Comparison of ENCODE assay signal across 30 mouse cellular contexts in genomic region chr16:30304236-30304635, GRCm38 (mm10). TPM values are rescaled to one million over a fixed set of nuclear protein-coding genes. Genes with fewer than 3 reads are reported as not detected.
DNase-seq lines count a peak whose midpoint lies in the region; ATAC-seq lines count a peak whose summit lies in the region.
"Had no signal": no experiment of that assay in that cellular context is flagged by ENCODE, and none has a peak within 500 bp of the region (broad histone marks: within the 10 kb centered on the region; RNA-seq: fewer than 3 reads in every experiment).

No protein-coding gene starts in this region.

- no peak for ATAC-seq in forebrain, embryonic 11.5 days (replicated peaks; ENCODE audit: low FRiP score)
- no peak for ATAC-seq in liver, embryonic 11.5 days (replicated peaks; ENCODE audit: low FRiP score)
- ATAC-seq in liver, embryonic 12.5 days, result no peak
- no peak for ATAC-seq in intestine, embryonic 15.5 days
- ATAC-seq: forebrain, postnatal 0 days; hindbrain, postnatal 0 days; intestine, embryonic 16.5 days; Patski had no signal

- H3K27me3 ChIP-seq in forebrain, embryonic 10.5 days (ENCODE audit: poor library complexity, severe bottlenecking), result peaks cover 51% of the 10 kb centered on the region
- peaks cover 24% of the 10 kb centered on the region for H3K27me3 ChIP-seq in forebrain, embryonic 11.5 days (ENCODE audit: control insufficient read depth, insufficient read depth, low read length)
- peaks cover 24% of the 10 kb centered on the region for H3K27me3 ChIP-seq in liver, embryonic 11.5 days (replicated peaks; ENCODE audit: control insufficient read depth, insufficient read depth, low read length)
- H3K27me3 ChIP-seq in liver, embryonic 12.5 days (replicated peaks), result peaks cover 78% of the 10 kb centered on the region
- H3K27me3 ChIP-seq in intestine, embryonic 15.5 days (replicated peaks), result peaks cover 22% of the 10 kb centered on the region

- H3K4me3 ChIP-seq in forebrain, embryonic 10.5 days, result no peak overlapping the region
- no peak overlapping the region for H3K4me3 ChIP-seq in forebrain, embryonic 11.5 days (ENCODE audit: low read depth, low read length)
- no peak overlapping the region for H3K4me3 ChIP-seq in liver, embryonic 11.5 days (ENCODE audit: low read depth, low read length)
- H3K4me3 ChIP-seq in liver, embryonic 12.5 days, result no peak overlapping the region
- no peak overlapping the region for H3K4me3 ChIP-seq in intestine, embryonic 15.5 days (replicated peaks)
- H3K4me3 ChIP-seq: embryonic facial prominence, embryonic 13.5 days; forebrain, embryonic 12.5 days; heart, embryonic 15.5 days; hindbrain, embryonic 12.5 days; layer of hippocampus, adult 2 months; left cerebral cortex, adult 2 months; limb, embryonic 13.5 days; liver, embryonic 13.5 days; neural tube, embryonic 15.5 days had no signal

- H3K27ac ChIP-seq in forebrain, embryonic 10.5 days, result no peak overlapping the region
- H3K27ac ChIP-seq in forebrain, embryonic 11.5 days (ENCODE audit: low read depth, low read length), result no peak overlapping the region
- H3K27ac ChIP-seq in liver, embryonic 11.5 days (ENCODE audit: low read depth, low read length), result no peak overlapping the region
- H3K27ac ChIP-seq in liver, embryonic 12.5 days, result no peak overlapping the region
- no peak overlapping the region for H3K27ac ChIP-seq in intestine, embryonic 15.5 days
- H3K27ac ChIP-seq: embryonic facial prominence, embryonic 13.5 days; forebrain, embryonic 12.5 days; heart, embryonic 15.5 days; hindbrain, embryonic 12.5 days; hindbrain, postnatal 0 days; layer of hippocampus, adult 2 months; left cerebral cortex, adult 2 months; limb, embryonic 13.5 days; liver, embryonic 13.5 days; neural tube, embryonic 15.5 days had no signal

- H3K4me2 ChIP-seq in forebrain, embryonic 11.5 days (ENCODE audit: low read depth, low read length, severe bottlenecking), result no peak overlapping the region
- H3K4me2 ChIP-seq in liver, embryonic 11.5 days, result no peak overlapping the region
- no peak overlapping the region for H3K4me2 ChIP-seq in liver, embryonic 12.5 days
- H3K4me2 ChIP-seq in intestine, embryonic 15.5 days (replicated peaks), result no peak overlapping the region
- H3K4me2 ChIP-seq: embryonic facial prominence, embryonic 13.5 days; forebrain, embryonic 12.5 days; heart, embryonic 15.5 days; hindbrain, embryonic 12.5 days; limb, embryonic 13.5 days; liver, embryonic 13.5 days; neural tube, embryonic 15.5 days had no signal

- 83% methylated on average over 5 of the region's 5 CpGs for WGBS in forebrain, embryonic 10.5 days
- 82% methylated on average over 5 of the region's 5 CpGs for WGBS in forebrain, embryonic 11.5 days
- WGBS in liver, embryonic 11.5 days, result 56% methylated on average over 5 of the region's 5 CpGs
- 53% methylated on average over 5 of the region's 5 CpGs for WGBS in liver, embryonic 12.5 days (ENCODE audit: insufficient replicate concordance)
- 55% methylated on average over 5 of the region's 5 CpGs for WGBS in intestine, embryonic 15.5 days

- no peaks in the 10 kb centered on the region for H3K9me3 ChIP-seq in forebrain, embryonic 10.5 days
- no peaks in the 10 kb centered on the region for H3K9me3 ChIP-seq in forebrain, embryonic 11.5 days (ENCODE audit: control insufficient read depth, low read length)
- H3K9me3 ChIP-seq in liver, embryonic 11.5 days (ENCODE audit: control insufficient read depth, low read length), result no peaks in the 10 kb centered on the region
- no peaks in the 10 kb centered on the region for H3K9me3 ChIP-seq in liver, embryonic 12.5 days (replicated peaks)
- no peaks in the 10 kb centered on the region for H3K9me3 ChIP-seq in intestine, embryonic 15.5 days
- H3K9me3 ChIP-seq: embryonic facial prominence, embryonic 13.5 days; forebrain, embryonic 12.5 days; heart, embryonic 15.5 days; hindbrain, embryonic 12.5 days; limb, embryonic 13.5 days; liver, embryonic 13.5 days; neural tube, embryonic 15.5 days had no signal

- H3K36me3 ChIP-seq in forebrain, embryonic 10.5 days (replicated peaks), result no peaks in the 10 kb centered on the region
- no peaks in the 10 kb centered on the region for H3K36me3 ChIP-seq in forebrain, embryonic 11.5 days (ENCODE audit: control insufficient read depth, insufficient read depth, low read length)
- H3K36me3 ChIP-seq in liver, embryonic 11.5 days (ENCODE audit: control insufficient read depth, insufficient read depth, low read length), result no peaks in the 10 kb centered on the region
- no peaks in the 10 kb centered on the region for H3K36me3 ChIP-seq in liver, embryonic 12.5 days
- H3K36me3 ChIP-seq in intestine, embryonic 15.5 days, result no peaks in the 10 kb centered on the region
- H3K36me3 ChIP-seq: embryonic facial prominence, embryonic 13.5 days; forebrain, embryonic 12.5 days; heart, embryonic 15.5 days; hindbrain, embryonic 12.5 days; limb, embryonic 13.5 days; liver, embryonic 13.5 days; neural tube, embryonic 15.5 days had no signal

- DNase-seq in forebrain, embryonic 10.5 days (ENCODE audit: extremely low spot score, low spot score), result peak; percentile 12
- DNase-seq in forebrain, embryonic 11.5 days (ENCODE audit: low spot score), result no peak
- DNase-seq in liver, embryonic 11.5 days (ENCODE audit: low spot score), result peak; percentile 22
- DNase-seq in thymus, postnatal 4 days, result peak; percentile 2
- DNase-seq in thymus, postnatal 14 days, result no peak
- no peak for DNase-seq in left cerebral cortex, adult 9 months (ENCODE audit: low spot score in 2 of 2)
- DNase-seq: adrenal gland, postnatal 10 days; cerebellum, adult 8-10 months; cerebellum, postnatal 36 days; forebrain, postnatal 0 days; kidney, adult 9 months; kidney, postnatal 36 days; liver, embryonic 13.5 days; midbrain, embryonic 14.5 days; right cerebral cortex, postnatal 25 days; thymus, postnatal 25 days had no signal

- peaks cover 14% of the 10 kb centered on the region for H3K4me1 ChIP-seq in forebrain, embryonic 10.5 days
- H3K4me1 ChIP-seq in forebrain, embryonic 11.5 days (replicated peaks; ENCODE audit: control insufficient read depth, insufficient read depth, low read length), result peaks cover 11% of the 10 kb centered on the region
- peaks cover 9% of the 10 kb centered on the region for H3K4me1 ChIP-seq in liver, embryonic 11.5 days (replicated peaks; ENCODE audit: control insufficient read depth, insufficient read depth, low read length)
- H3K4me1 ChIP-seq in liver, embryonic 12.5 days, result peaks cover 15% of the 10 kb centered on the region
- H3K4me1 ChIP-seq in intestine, embryonic 15.5 days (replicated peaks), result peaks cover 13% of the 10 kb centered on the region

- no peak overlapping the region for H3K9ac ChIP-seq in forebrain, embryonic 11.5 days (ENCODE audit: low read length)
- no peak overlapping the region for H3K9ac ChIP-seq in liver, embryonic 11.5 days (ENCODE audit: low read depth, low read length)
- no peak overlapping the region for H3K9ac ChIP-seq in liver, embryonic 12.5 days
- H3K9ac ChIP-seq in intestine, embryonic 15.5 days, result no peak overlapping the region
- H3K9ac ChIP-seq: embryonic facial prominence, embryonic 13.5 days; forebrain, embryonic 12.5 days; forebrain, postnatal 0 days; heart, embryonic 15.5 days; hindbrain, embryonic 12.5 days; limb, embryonic 13.5 days; liver, embryonic 13.5 days; neural tube, embryonic 15.5 days had no signal

RNA-seq across cellular contexts. Expression of gene Gp5, which starts 6.3 kb away (rescaled TPM):
- 1.4 and 1.5 TPM in 2 replicates for polyA plus RNA-seq in forebrain, embryonic 10.5 days (2016; fragmentation: Nextera tagmentation; extraction: Ambion mirVana)
- 1.7 and 2.0 TPM in 2 replicates for polyA plus RNA-seq in forebrain, embryonic 11.5 days (2014; fragmentation: Nextera tagmentation; extraction: Ambion mirVana)
- polyA plus RNA-seq in liver, embryonic 11.5 days (2014; fragmentation: Nextera tagmentation; extraction: Ambion mirVana), result 31.1 and 37.5 TPM in 2 replicates
- polyA plus RNA-seq in liver, embryonic 12.5 days (2016; fragmentation: Nextera tagmentation; extraction: Ambion mirVana), result 31.3 and 32.1 TPM in 2 replicates
- 0.46 and 0.59 TPM in 2 replicates for polyA plus RNA-seq in intestine, embryonic 15.5 days (2015; fragmentation: Nextera tagmentation; extraction: Ambion mirVana)

RNA-seq across cellular contexts. Expression of gene Lrrc15, which starts 21.2 kb away (rescaled TPM):
- 0.32 and 0.35 TPM in 2 replicates for polyA plus RNA-seq in forebrain, embryonic 10.5 days (2016; fragmentation: Nextera tagmentation; extraction: Ambion mirVana)
- 0.40 and 1.1 TPM in 2 replicates for polyA plus RNA-seq in forebrain, embryonic 11.5 days (2014; fragmentation: Nextera tagmentation; extraction: Ambion mirVana)
- 0.08 and 0.14 TPM in 2 replicates for polyA plus RNA-seq in liver, embryonic 11.5 days (2014; fragmentation: Nextera tagmentation; extraction: Ambion mirVana)
- 0.02 TPM in 1 of 2 replicates, not detected in the other for polyA plus RNA-seq in liver, embryonic 12.5 days (2016; fragmentation: Nextera tagmentation; extraction: Ambion mirVana)
- polyA plus RNA-seq in intestine, embryonic 15.5 days (2015; fragmentation: Nextera tagmentation; extraction: Ambion mirVana), result 0.43 and 0.44 TPM in 2 replicates
- polyA plus RNA-seq: G1E; liver, embryonic 13.5 days; Patski had no signal

RNA-seq across cellular contexts. Expression of gene Cpn2, which starts 36.9 kb away (rescaled TPM):
- not detected in 2 replicates for polyA plus RNA-seq in forebrain, embryonic 10.5 days (2016; fragmentation: Nextera tagmentation; extraction: Ambion mirVana)
- not detected in 2 replicates for polyA plus RNA-seq in forebrain, embryonic 11.5 days (2014; fragmentation: Nextera tagmentation; extraction: Ambion mirVana)
- polyA plus RNA-seq in liver, embryonic 11.5 days (2014; fragmentation: Nextera tagmentation; extraction: Ambion mirVana), result 1.3 and 1.5 TPM in 2 replicates
- polyA plus RNA-seq in liver, embryonic 12.5 days (2016; fragmentation: Nextera tagmentation; extraction: Ambion mirVana), result 1.5 and 1.6 TPM in 2 replicates
- 0.19 and 0.20 TPM in 2 replicates for polyA plus RNA-seq in intestine, embryonic 15.5 days (2015; fragmentation: Nextera tagmentation; extraction: Ambion mirVana)
- polyA plus RNA-seq: embryonic facial prominence, embryonic 13.5 days; forebrain, embryonic 12.5 days; forebrain, postnatal 0 days; G1E; heart, embryonic 15.5 days; hindbrain, embryonic 12.5 days; hindbrain, postnatal 0 days; limb, embryonic 13.5 days; midbrain, embryonic 14.5 days; neural tube, embryonic 15.5 days; Patski had no signal

Comparison
In these comparisons a context has a peak if more than half of its experiments do, and no peak if none do; other contexts are left out.
1. DNase-seq: peak in forebrain, embryonic 10.5 days (single experiment), liver, embryonic 11.5 days (single experiment) and thymus, postnatal 4 days (single experiment); none in forebrain, embryonic 11.5 days (single experiment), thymus, postnatal 14 days (single experiment) and left cerebral cortex, adult 9 months (0 of 2).
2. RNA of gene Gp5, which starts 6.3 kb away (polyA plus RNA-seq): 31.3 to 32.1 TPM in liver, embryonic 12.5 days and 31.1 to 37.5 TPM in liver, embryonic 11.5 days; 1.7 to 2.0 TPM in forebrain, embryonic 11.5 days, 1.4 to 1.5 TPM in forebrain, embryonic 10.5 days and 0.46 to 0.59 TPM in intestine, embryonic 15.5 days; every median in the first group is over 10 times any median in the second.